Mouse (Mus musculus) liver, adult 2 months (tissue): ENCODE data around the gene H13. TPM values are rescaled to one million over a fixed set of nuclear protein-coding genes. Genes with fewer than 3 reads are reported as not detected.

ENCODE experiments used
- DNase-seq: peaks from one replicate; pipeline ENCODE4 v3.0.0-alpha.2; 2011; ENCODE audit warnings: low read depth, low spot score; ENCODE audit errors: extremely low read depth
- H3K27ac ChIP-seq: fragments of 200-500 bp; replicated peaks from 2 replicates; pipeline ENCODE4 v1.5.1; 2012; ENCODE audit warnings: low read depth, mild to moderate bottlenecking, control low read depth, inconsistent platforms, low read length; ENCODE audit not compliant: insufficient read depth
- H3K27me3 ChIP-seq: fragments of 200-500 bp; 2 replicates; pipeline ENCODE4 v1.6.1; 2012; ENCODE audit warnings: mild to moderate bottlenecking, moderate library complexity, low read length, inconsistent platforms; ENCODE audit not compliant: control insufficient read depth, insufficient read depth
- H3K36me3 ChIP-seq: fragments of 200-500 bp; 2 replicates; pipeline ENCODE4 v1.6.1; 2012; ENCODE audit warnings: low read length, inconsistent platforms; ENCODE audit not compliant: control insufficient read depth, insufficient read depth
- H3K4me1 ChIP-seq: fragments of 200-500 bp; 2 replicates; pipeline ENCODE4 v1.6.1; 2011; ENCODE audit warnings: low read length; ENCODE audit not compliant: control insufficient read depth, insufficient read depth
- H3K4me3 ChIP-seq: fragments of 200-500 bp; 2 replicates; pipeline ENCODE4 v1.5.1; 2011; ENCODE audit warnings: low read depth, mild to moderate bottlenecking, control low read depth, low read length, moderate library complexity; ENCODE audit not compliant: insufficient read depth
- H3K79me2 ChIP-seq: fragments of 200-500 bp; 2 replicates; pipeline ENCODE4 v1.6.1; 2012; ENCODE audit warnings: inconsistent platforms, mild to moderate bottlenecking, low read length, moderate library complexity; ENCODE audit not compliant: control insufficient read depth, insufficient read depth
- H3K9ac ChIP-seq: fragments of 200-500 bp; 2 replicates; pipeline ENCODE4 v1.6.1; 2012; ENCODE audit warnings: low read depth, mild to moderate bottlenecking, control low read depth, inconsistent platforms, low read length
- CTCF ChIP-seq: fragments of 200-500 bp; IDR thresholded peaks from 2 replicates; pipeline ENCODE4 v1.5.1; 2011; ENCODE audit warnings: low read depth, low read length, control low read depth
- POLR2A ChIP-seq: fragments of 200-500 bp; IDR thresholded peaks from 2 replicates; pipeline ENCODE4 v1.6.1; 2011; ENCODE audit warnings: low read length, control low read depth; ENCODE audit not compliant: insufficient read depth; ENCODE audit errors: extremely low read depth
- WGBS: fragments of 180-500 bp; shearing (Covaris S2); methylation state at CpG from one replicate; pipeline ENCODE4 v1.1.7; 2018; 5-methylcytosine and 5-hydroxymethylcytosine counted together
- polyA plus RNA-seq: library from polyadenylated mRNA; depleted of rRNA; stranded (reverse); fragments of >200 nt; gene quantifications from 2 replicates; pipeline ENCODE4 v1.2.3, GENCODE M21; 2012
- total RNA-seq: library from RNA; depleted of rRNA; stranded (reverse); fragments of >200 nt; gene quantifications from 2 replicates; pipeline ENCODE4 v1.2.3, GENCODE M21; 2014

Gene H13
- total and polyA plus RNA-seq, 2 experiments = 65.5 to 148 TPM

DNA sequence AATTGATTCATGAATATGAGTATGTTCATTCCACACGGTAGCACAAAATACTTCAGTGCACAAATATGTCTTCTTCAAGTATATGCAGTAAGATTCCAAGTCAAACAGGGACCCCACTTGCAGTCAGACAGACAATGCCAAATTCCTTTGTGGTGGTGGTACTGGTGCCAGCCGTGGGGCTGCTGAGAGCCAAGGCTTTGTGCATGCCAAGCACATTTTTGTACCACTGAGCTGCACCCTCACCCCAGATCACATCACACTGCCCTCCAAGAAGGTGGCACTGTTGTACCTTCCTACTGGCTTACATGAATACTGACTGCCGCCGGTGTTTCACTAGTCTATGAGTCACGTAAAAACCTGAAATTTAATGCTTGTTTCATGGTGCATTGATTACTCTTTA lies 9.7 kb downstream of the H13 start:
- H3K4me3 ChIP-seq = no peak overlapping the region
- DNase-seq = no peak
- H3K27ac ChIP-seq = no peak overlapping the region
- no peaks in the 10 kb centered on the region; the same call in 1 of the 2 replicates for H3K4me1 ChIP-seq
- H3K36me3 ChIP-seq = peaks cover 58% of the 10 kb centered on the region
- 89% methylated on average over 5 of the region's 5 CpGs for WGBS
- no peak for TF ChIP-seq CTCF
- TF ChIP-seq POLR2A = no peak
- no peak overlapping the region for H3K9ac ChIP-seq
- H3K27me3 ChIP-seq = no peaks in the 10 kb centered on the region
- H3K79me2 ChIP-seq = peaks cover 20% of the 10 kb centered on the region

DNA sequence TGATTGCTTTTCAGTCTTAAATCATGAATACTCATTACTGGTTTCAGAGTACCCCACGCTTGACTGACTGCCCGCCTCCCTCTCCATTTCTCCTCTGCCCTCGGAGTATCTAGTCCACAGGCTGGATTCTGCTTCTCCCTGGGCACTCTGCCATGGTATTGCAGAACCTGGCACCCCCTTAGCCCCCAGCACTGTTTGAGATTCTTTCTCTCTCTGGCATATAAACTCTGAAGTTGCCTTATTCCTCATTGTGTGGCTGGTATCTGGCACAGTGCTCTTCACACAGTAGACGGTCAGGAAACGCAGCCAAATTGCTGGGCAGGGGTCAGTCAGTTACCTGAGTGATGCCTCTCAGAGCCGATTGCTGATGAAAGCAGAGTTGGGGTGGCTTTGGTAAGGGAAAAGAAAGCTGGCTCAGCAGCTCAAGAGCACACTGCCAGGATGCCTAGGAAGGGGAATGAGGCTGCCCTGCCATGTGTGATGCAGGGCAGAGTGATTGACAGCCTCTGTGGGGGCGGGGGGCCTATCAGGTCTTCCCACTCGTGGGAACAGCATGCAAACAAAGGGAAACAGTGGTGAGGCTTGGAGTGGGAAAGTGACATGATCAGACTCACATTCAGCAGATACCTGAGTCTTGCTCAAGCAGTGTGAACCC lies 10.6 kb downstream of the H13 start:
- no peak overlapping the region for H3K27ac ChIP-seq
- TF ChIP-seq POLR2A = no peak
- no peak for TF ChIP-seq CTCF
- no peak for DNase-seq
- no peaks in the 10 kb centered on the region for H3K27me3 ChIP-seq
- H3K9ac ChIP-seq = no peak overlapping the region
- H3K36me3 ChIP-seq = peaks cover 63% of the 10 kb centered on the region
- H3K79me2 ChIP-seq = peaks cover 16% of the 10 kb centered on the region
- WGBS = 62% methylated on average over 8 of the region's 8 CpGs
- H3K4me3 ChIP-seq = no peak overlapping the region
- H3K4me1 ChIP-seq = no peaks in the 10 kb centered on the region; the same call in 1 of the 2 replicates

DNA sequence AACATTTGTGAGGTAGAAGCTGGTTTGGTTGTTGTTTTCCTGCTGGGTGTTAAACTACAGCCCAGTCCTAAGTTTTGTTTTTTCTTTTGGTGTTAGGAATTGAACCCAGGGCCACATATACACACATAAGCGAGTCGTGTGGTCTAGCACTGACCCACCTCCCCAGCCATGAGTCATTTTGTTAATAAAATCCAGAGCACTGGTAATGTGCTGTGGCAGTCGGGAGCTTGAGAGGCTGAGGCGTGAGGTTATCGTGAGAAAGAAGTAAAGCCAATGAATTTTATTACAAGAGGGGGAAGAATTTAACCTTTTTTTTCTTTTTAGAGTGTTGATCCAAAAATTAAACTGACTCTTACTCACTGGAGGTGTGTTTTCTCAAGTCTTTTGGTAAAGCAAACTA lies 13.8 kb downstream of the H13 start:
- TF ChIP-seq CTCF (no peak), POLR2A (no peak)
- H3K36me3 ChIP-seq = peaks cover 70% of the 10 kb centered on the region
- 92% methylated on average over 5 of the region's 5 CpGs for WGBS
- H3K9ac ChIP-seq = no peak overlapping the region
- DNase-seq = no peak
- H3K4me3 ChIP-seq = no peak overlapping the region
- H3K27ac ChIP-seq = no peak overlapping the region
- H3K79me2 ChIP-seq = peaks cover 6% of the 10 kb centered on the region; the same call in 1 of the 2 replicates
- peaks cover 2% of the 10 kb centered on the region for H3K4me1 ChIP-seq
- no peaks in the 10 kb centered on the region for H3K27me3 ChIP-seq

DNA sequence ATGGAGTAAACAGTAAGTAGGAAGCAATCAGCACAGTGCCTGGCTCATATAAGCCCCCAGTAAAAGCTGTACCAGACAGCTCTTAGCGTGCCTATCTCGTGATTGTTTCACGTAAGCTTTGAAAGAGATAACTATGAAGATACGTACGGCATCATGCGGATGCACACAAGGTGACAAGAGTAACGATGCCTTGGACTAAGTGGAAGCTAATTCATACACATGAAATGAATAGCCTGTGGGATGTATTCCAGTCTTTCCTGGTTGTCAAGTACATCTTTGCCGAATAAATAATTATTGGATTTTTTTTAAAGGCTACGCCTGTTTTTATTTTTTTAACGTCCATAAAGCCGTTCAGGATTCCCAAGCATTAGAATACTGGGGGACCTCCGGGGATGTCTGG lies 17.1 kb downstream of the H13 start:
- no peaks in the 10 kb centered on the region for H3K27me3 ChIP-seq
- no peak overlapping the region for H3K9ac ChIP-seq
- H3K79me2 ChIP-seq = no peaks in the 10 kb centered on the region
- H3K36me3 ChIP-seq = peaks cover 50% of the 10 kb centered on the region
- no peak for DNase-seq
- WGBS = 68% methylated on average over 12 of the region's 12 CpGs
- H3K27ac ChIP-seq = no peak overlapping the region
- no peak overlapping the region for H3K4me3 ChIP-seq
- TF ChIP-seq POLR2A (no peak), CTCF (no peak)
- H3K4me1 ChIP-seq = peaks cover 2% of the 10 kb centered on the region; the same call in 1 of the 2 replicates

DNA sequence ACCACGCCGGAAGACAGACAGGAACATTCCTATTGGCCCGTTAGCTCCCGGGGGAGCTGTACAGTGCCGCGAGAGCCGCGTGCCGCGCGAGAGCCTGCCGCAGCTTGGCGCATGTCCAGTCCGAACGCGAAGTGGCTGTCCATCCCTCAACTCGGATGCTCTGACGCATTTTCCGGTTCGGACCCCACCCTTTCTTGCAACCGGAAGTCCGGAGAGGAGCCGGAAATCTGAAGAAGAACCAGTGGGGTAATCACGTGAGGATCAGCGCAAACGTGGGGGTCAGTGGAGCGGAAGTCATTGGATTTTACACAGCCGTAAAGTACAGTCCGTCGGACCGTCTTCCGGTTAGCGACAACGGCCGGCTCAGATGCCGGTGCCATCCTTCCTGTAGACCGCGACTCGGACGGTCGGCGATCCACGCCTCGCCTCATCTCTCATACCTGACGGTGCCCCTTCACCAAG lies 17.6 kb downstream of the H13 start, which contains the start of gene Mcts2:
Gene Mcts2 (plus strand): TSS at position 230 of the 462 bp plus-strand sequence.
- H3K4me1 ChIP-seq = peaks cover 2% of the 10 kb centered on the region; the same call in 1 of the 2 replicates
- no peaks in the 10 kb centered on the region for H3K79me2 ChIP-seq
- peak within 1 kb of the TSS; percentile 66 for H3K9ac ChIP-seq
- TF ChIP-seq POLR2A (0 out of 2 replicates have a peak, but pooled peaks have one; percentile 21), CTCF (no peak)
- WGBS = 55% methylated on average over 45 of the region's 45 CpGs
- H3K36me3 ChIP-seq = peaks cover 46% of the 10 kb centered on the region
- no peak within 1 kb of the TSS for H3K27ac ChIP-seq
- no peaks in the 10 kb centered on the region for H3K27me3 ChIP-seq
- peak; percentile 91 for DNase-seq
- H3K4me3 ChIP-seq = peak within 1 kb of the TSS; percentile 65

DNA sequence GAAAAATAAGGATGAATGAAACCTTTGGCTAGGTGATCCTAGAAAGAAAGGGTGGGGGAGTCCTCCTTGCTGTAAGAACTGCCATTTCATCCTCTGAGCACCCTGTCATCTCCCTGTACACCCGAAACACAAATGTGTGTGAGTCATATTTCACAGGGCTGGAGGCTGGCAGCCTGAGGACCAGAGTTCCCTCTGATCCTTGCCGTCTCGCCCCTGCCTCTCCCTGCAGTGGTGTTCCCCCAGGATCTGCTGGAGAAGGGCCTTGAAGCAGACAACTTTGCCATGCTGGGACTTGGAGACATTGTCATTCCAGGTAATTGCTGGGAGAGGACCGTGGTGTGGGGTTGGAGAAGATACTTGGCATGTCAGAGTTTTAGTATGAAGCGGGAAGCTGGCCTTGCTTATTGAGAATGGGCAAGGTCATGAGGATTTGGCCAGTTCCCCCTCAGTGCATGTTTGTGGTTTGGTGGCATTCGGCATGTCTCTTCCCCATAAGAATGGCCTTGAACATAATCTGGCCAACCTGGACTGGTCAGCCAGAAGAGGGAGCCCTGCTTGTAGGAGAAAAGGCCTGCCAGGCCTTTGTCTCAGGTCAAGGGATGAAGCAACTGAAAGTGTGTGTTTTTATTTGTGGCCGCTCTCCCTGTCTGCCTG lies 22.4 kb downstream of the H13 start:
- no peak overlapping the region for H3K9ac ChIP-seq
- no peaks in the 10 kb centered on the region for H3K79me2 ChIP-seq
- no peak overlapping the region for H3K27ac ChIP-seq
- 68% methylated on average over 7 of the region's 7 CpGs for WGBS
- TF ChIP-seq POLR2A = no peak
- TF ChIP-seq CTCF = peak; percentile 50
- H3K4me3 ChIP-seq = no peak overlapping the region
- H3K27me3 ChIP-seq = no peaks in the 10 kb centered on the region
- H3K36me3 ChIP-seq = peaks cover 16% of the 10 kb centered on the region; the same call in 1 of the 2 replicates
- DNase-seq = peak; percentile 33
- H3K4me1 ChIP-seq = peaks cover 11% of the 10 kb centered on the region
